Comparison of ENCODE assay signal across 8 mouse cellular contexts in genomic region chr17:46554646-46554976, GRCm38 (mm10). TPM values are rescaled to one million over a fixed set of nuclear protein-coding genes. Genes with fewer than 3 reads are reported as not detected.
DNase-seq lines count a peak whose midpoint lies in the region; ATAC-seq and TF ChIP-seq lines count a peak whose summit lies in the region.

No protein-coding gene starts in this region.

- TF ChIP-seq EP300 in MEL (IDR thresholded peaks at IDR 0.05; ENCODE audit: low read depth in 1 of 2, low read length in 2 of 2), result no peak

- H3K4me3 ChIP-seq in MEL (ENCODE audit: control insufficient read depth in 1 of 2, insufficient read depth in 1 of 2, low read depth in 2 of 2, low read length in 2 of 2) (peak overlapping the region; percentile 74 to 82), macrophage (ENCODE audit: inconsistent target) (peak overlapping the region; percentile 54)

- H3K36me3 ChIP-seq in MEL (ENCODE audit: control insufficient read depth in 1 of 2, insufficient read depth in 2 of 2, low read length in 2 of 2), result peaks cover 0 to 9% of the 10 kb centered on the region in 2 experiments; a peak in 3 of 4 replicates
- H3K36me3 ChIP-seq in macrophage (ENCODE audit: inconsistent target), result peaks cover 24% of the 10 kb centered on the region

- no peaks in the 10 kb centered on the region for H3K9me3 ChIP-seq in MEL (replicated peaks; ENCODE audit: insufficient read depth, low read length)

- no peak for TF ChIP-seq RAD21 in MEL (IDR thresholded peaks at IDR 0.05; ENCODE audit: low read depth, low read length)

- peaks cover 2 to 14% of the 10 kb centered on the region in 2 experiments; a peak in 3 of 4 replicates for H3K4me1 ChIP-seq in MEL (ENCODE audit: control insufficient read depth in 1 of 2, insufficient read depth in 2 of 2, low read length in 2 of 2)

- no peak for ATAC-seq in megakaryocyte progenitor cell, adult 5-6 weeks (replicated peaks; ENCODE audit: poor library complexity)

- H3K27ac ChIP-seq in MEL (ENCODE audit: control insufficient read depth, low read depth, low read length) (no peak overlapping the region), macrophage (no peak overlapping the region)

- DNase-seq in embryo, embryonic 10 days (ENCODE audit: low spot score), result peak; percentile 55
- DNase-seq in embryo, embryonic 11 days, result no peak
- DNase-seq in MEL (ENCODE audit: low read depth, low spot score), result peak; percentile 54
- DNase-seq in heart, adult 9 months (ENCODE audit: low spot score in 2 of 2), result peak; percentile 43 to 55
- peak; percentile 28 for DNase-seq in kidney, adult 9 months
- no peak for DNase-seq in cerebellum, adult 11 months

- H3K79me2 ChIP-seq in MEL (ENCODE audit: control insufficient read depth, insufficient read depth, low read length, poor library complexity) (peaks cover 26% of the 10 kb centered on the region), macrophage (ENCODE audit: inconsistent target) (peaks cover 39% of the 10 kb centered on the region)

- peak overlapping the region; percentile 99 for H3K9ac ChIP-seq in MEL (ENCODE audit: control insufficient read depth, low read depth, low read length, poor library complexity, severe bottlenecking)

- TF ChIP-seq POLR2A in MEL (IDR thresholded peaks at IDR 0.05; ENCODE audit: control insufficient read depth in 1 of 2, insufficient read depth in 1 of 2, low read depth in 1 of 2, low read length in 2 of 2, poor library complexity in 1 of 2), result no peak

- H3K27me3 ChIP-seq in MEL (ENCODE audit: control insufficient read depth in 1 of 2, insufficient read depth in 2 of 2, low read length in 2 of 2), result no peaks in the 10 kb centered on the region

- WGBS in macrophage (ENCODE audit: missing documents), result 2% methylated on average over 11 of the region's 11 CpGs

- no peak for TF ChIP-seq CTCF in MEL (IDR thresholded peaks at IDR 0.05 in 2 of 3, conservative IDR thresholded peaks at IDR 0.05 in 1 of 3; ENCODE audit: control insufficient read depth in 1 of 3, insufficient read depth in 1 of 3, low read depth in 2 of 3, low read length in 3 of 3, poor library complexity in 1 of 3, severe bottlenecking in 1 of 3)

TF ChIP-seq in MEL, 35 proteins besides CTCF, POLR2A, EP300 and RAD21:
- no peak for TF ChIP-seq MAFK (IDR thresholded peaks at IDR 0.05; ENCODE audit: borderline replicate concordance, low read depth, low read length)
- TF ChIP-seq POLR2AphosphoS2 (IDR thresholded peaks at IDR 0.05; ENCODE audit: low read length), result no peak
- no peak for TF ChIP-seq MEF2A (IDR thresholded peaks at IDR 0.05; ENCODE audit: extremely low read depth, insufficient replicate concordance, low read depth, low read length, poor library complexity, severe bottlenecking)
- TF ChIP-seq JUND (IDR thresholded peaks at IDR 0.05; ENCODE audit: low read depth, low read length), result no peak
- TF ChIP-seq ZKSCAN1 (IDR thresholded peaks at IDR 0.05; ENCODE audit: low read depth, low read length), result no peak
- TF ChIP-seq MAZ (IDR thresholded peaks at IDR 0.05; ENCODE audit: low read depth, low read length), result no peak
- TF ChIP-seq ETS1 (IDR thresholded peaks at IDR 0.05; ENCODE audit: low read depth, low read length), result no peak
- TF ChIP-seq GABPA (IDR thresholded peaks at IDR 0.05; ENCODE audit: low read depth, low read length), result no peak
TF ChIP-seq in MEL: peak in this region for 0.

RNA-seq across cellular contexts. Expression of gene Srf, which starts 1.4 kb away (rescaled TPM):
- total RNA-seq in MEL (2012; rRNA removed), result 38.9 and 43.9 TPM in 2 replicates
- 100 to 1,000 TPM in 1 of 2 experiments, not detected in 1; 114 TPM for polyA plus RNA-seq in MEL (2012; ENCODE audit: insufficient read depth in 1 of 2, insufficient read length in 2 of 2, low read depth in 1 of 2, low replicate concordance in 2 of 2, missing spikeins in 1 of 2)
- total RNA-seq in macrophage (2018; cell fraction: chromatin; rRNA removed), result 10 to 100 TPM; 11.4 to 46.5 (median 20.8) TPM
- 10 to 100 TPM; 17.0 to 48.7 (median 22.0) TPM for total RNA-seq in macrophage (2018; cell fraction: cytosol; rRNA removed)
- 10 to 100 TPM; 12.3 to 41.6 (median 22.8) TPM for total RNA-seq in macrophage (2018; cell fraction: nucleus; rRNA removed)
- 15.1 to 25.6 TPM (median 25.2 TPM) in 3 replicates for polyA plus RNA-seq in macrophage (2018)
- total RNA-seq in megakaryocyte progenitor cell, adult 5-6 weeks (2015), result 36.5 and 43.5 TPM in 2 replicates
- total RNA-seq in megakaryocyte progenitor cell, adult 5-6 weeks (2017), result 40.0 and 47.5 TPM in 2 replicates

RNA-seq across cellular contexts. Expression of gene Cul9, which starts 8.4 kb away (rescaled TPM):
- 3.6 TPM in 2 replicates for total RNA-seq in MEL (2012; rRNA removed)
- polyA plus RNA-seq in MEL (2012; ENCODE audit: insufficient read depth in 1 of 2, insufficient read length in 2 of 2, low read depth in 1 of 2, low replicate concordance in 2 of 2, missing spikeins in 1 of 2) (10 to 100 TPM in 1 of 2 experiments, not detected in 1; 10.7 TPM), macrophage (2018) (8.0 to 13.4 TPM (median 8.8 TPM) in 3 replicates)
- total RNA-seq in macrophage (2018; cell fraction: chromatin; rRNA removed), result 100 to 1,000 TPM in 9 of 26 experiments, 10 to 100 TPM in 17; 17.7 to 142 (median 86.9) TPM
- total RNA-seq in macrophage (2018; cell fraction: cytosol; rRNA removed), result 10 to 100 TPM in 15 of 26 experiments, 1 to 10 TPM in 11; 5.6 to 17.4 (median 11.2) TPM
- total RNA-seq in macrophage (2018; cell fraction: nucleus; rRNA removed), result 10 to 100 TPM; 11.9 to 96.2 (median 39.5) TPM
- 9.2 and 12.4 TPM in 2 replicates for total RNA-seq in megakaryocyte progenitor cell, adult 5-6 weeks (2015)
- 12.4 and 12.5 TPM in 2 replicates for total RNA-seq in megakaryocyte progenitor cell, adult 5-6 weeks (2017)

RNA-seq across cellular contexts. Expression of gene Dnph1, which starts 58.1 kb away (rescaled TPM):
- 37.2 and 40.8 TPM in 2 replicates for total RNA-seq in MEL (2012; rRNA removed)
- 10 to 100 TPM in 1 of 2 experiments, not detected in 1; 86.5 TPM for polyA plus RNA-seq in MEL (2012; ENCODE audit: insufficient read depth in 1 of 2, insufficient read length in 2 of 2, low read depth in 1 of 2, low replicate concordance in 2 of 2, missing spikeins in 1 of 2)
- total RNA-seq in macrophage (2018; cell fraction: chromatin; rRNA removed), result under 1 TPM in 2 of 26 experiments, not detected in 24; 0.60 to 0.98 TPM
- total RNA-seq in macrophage (2018; cell fraction: cytosol; rRNA removed), result 1 to 10 TPM in 10 of 26 experiments, under 1 TPM in 16; 0.18 to 1.9 (median 0.73) TPM
- 1 to 10 TPM in 3 of 26 experiments, under 1 TPM in 5, not detected in 18; 0.52 to 4.1 (median 0.87) TPM for total RNA-seq in macrophage (2018; cell fraction: nucleus; rRNA removed)
- polyA plus RNA-seq in macrophage (2018), result 0.57 to 9.8 TPM (median 0.97 TPM) in 3 replicates
- total RNA-seq in megakaryocyte progenitor cell, adult 5-6 weeks (2015), result 41.5 and 45.7 TPM in 2 replicates
- total RNA-seq in megakaryocyte progenitor cell, adult 5-6 weeks (2017), result 20.2 and 26.3 TPM in 2 replicates

Comparison
In these comparisons a context has a peak if more than half of its experiments do, and no peak if none do; other contexts are left out.
1. DNase-seq: peak in embryo, embryonic 10 days (single experiment), MEL (single experiment), heart, adult 9 months (2 of 2) and kidney, adult 9 months (single experiment); none in embryo, embryonic 11 days (single experiment) and cerebellum, adult 11 months (single experiment).